Mouse (Mus musculus): ENCODE results near the gene Rassf2.

The Rassf2 gene

GRCm38 (mm10) chr2:132005445-132005844 is 24.6 kb downstream of the Rassf2 start:
- no peak for DNase-seq (ENCODE audit: low spot score)

- DNase-seq (ENCODE audit: low spot score) = no peak
Observed at GRCm38 (mm10) chr2:132004495-132005136, 25.4 kb downstream of the Rassf2 start.

GRCm38 (mm10) chr2:132003916-132004315 is 26.1 kb downstream of the Rassf2 start:
- no peak for DNase-seq (ENCODE audit: low spot score)

GRCm38 (mm10) chr2:132001696-132002334 is 28.2 kb downstream of the Rassf2 start:
- no peak for DNase-seq (ENCODE audit: low spot score)

GRCm38 (mm10) chr2:131997356-131997755 is 32.7 kb downstream of the Rassf2 start:
- DNase-seq (ENCODE audit: low spot score) = no peak

GRCm38 (mm10) chr2:131996369-131996768 is 33.7 kb downstream of the Rassf2 start:
- DNase-seq (ENCODE audit: low spot score) = no peak

- no peak for DNase-seq (ENCODE audit: low spot score)
Observed at GRCm38 (mm10) chr2:131995742-131996141, 34.3 kb downstream of the Rassf2 start.

GRCm38 (mm10) chr2:131994971-131995370 is 35.1 kb downstream of the Rassf2 start:
- DNase-seq (ENCODE audit: low spot score) = no peak

- no peak for DNase-seq (ENCODE audit: low spot score)
Observed at GRCm38 (mm10) chr2:131993563-131994088, 36.4 kb downstream of the Rassf2 start.

- DNase-seq (ENCODE audit: low spot score) = no peak
Observed at GRCm38 (mm10) chr2:131993151-131993550, 36.9 kb downstream of the Rassf2 start.

GRCm38 (mm10) chr2:131992487-131992886 is 37.6 kb downstream of the Rassf2 start:
- no peak for DNase-seq (ENCODE audit: low spot score)

GRCm38 (mm10) chr2:131988550-131988949 is 41.5 kb downstream of the Rassf2 start:
- DNase-seq (ENCODE audit: low spot score) = no peak

- DNase-seq (ENCODE audit: low spot score) = no peak
Observed at GRCm38 (mm10) chr2:131987950-131988349, 42.1 kb downstream of the Rassf2 start.

- peak; percentile 59 for DNase-seq (ENCODE audit: low spot score)
Observed at GRCm38 (mm10) chr2:131982546-131983196, 47.4 kb downstream of the Rassf2 start.

- DNase-seq (ENCODE audit: low spot score) = no peak
Observed at GRCm38 (mm10) chr2:131980866-131981265, 49.2 kb downstream of the Rassf2 start.

GRCm38 (mm10) chr2:131976663-131977062 is 53.4 kb downstream of the Rassf2 start:
- DNase-seq (ENCODE audit: low spot score) = no peak

- DNase-seq (ENCODE audit: low spot score) = no peak
Observed at GRCm38 (mm10) chr2:131971098-131971497, 59.0 kb downstream of the Rassf2 start.

GRCm38 (mm10) chr2:131970597-131970996 is 59.5 kb downstream of the Rassf2 start:
- no peak for DNase-seq (ENCODE audit: low spot score)

- DNase-seq (ENCODE audit: low spot score) = no peak
Observed at GRCm38 (mm10) chr2:131961671-131962070, 68.4 kb downstream of the Rassf2 start.

- no peak for DNase-seq (ENCODE audit: low spot score)
Observed at GRCm38 (mm10) chr2:131957731-131958222, 72.3 kb downstream of the Rassf2 start.

- no peak for DNase-seq (ENCODE audit: low spot score)
Observed at GRCm38 (mm10) chr2:131956336-131957256, 73.5 kb downstream of the Rassf2 start.

- peak; percentile 48 for DNase-seq (ENCODE audit: low spot score)
Observed at GRCm38 (mm10) chr2:131955264-131955663, 74.8 kb downstream of the Rassf2 start.
